Mouse (Mus musculus) stomach, postnatal 0 days (tissue): ENCODE measurements around the gene Myh7.
A peak's percentile ranks its signal among the peaks of the same experiment; 100 is the strongest.
"Not testable (repeated sequence)": the region's sequence is repeated elsewhere in the genome, so short reads cannot be mapped to it uniquely, and the experiment has no call there.

Experiments used
- CTCF ChIP-seq: IDR thresholded peaks from 2 replicates; pipeline ENCODE4 v1.5.1; 2016; ENCODE audit warnings: antibody characterized with exemption, low read depth, mild to moderate bottlenecking, moderate library complexity
- EP300 ChIP-seq: optimal IDR thresholded peaks from 2 replicates; pipeline ENCODE3; 2016; ENCODE audit warnings: antibody characterized with exemption

DNA sequence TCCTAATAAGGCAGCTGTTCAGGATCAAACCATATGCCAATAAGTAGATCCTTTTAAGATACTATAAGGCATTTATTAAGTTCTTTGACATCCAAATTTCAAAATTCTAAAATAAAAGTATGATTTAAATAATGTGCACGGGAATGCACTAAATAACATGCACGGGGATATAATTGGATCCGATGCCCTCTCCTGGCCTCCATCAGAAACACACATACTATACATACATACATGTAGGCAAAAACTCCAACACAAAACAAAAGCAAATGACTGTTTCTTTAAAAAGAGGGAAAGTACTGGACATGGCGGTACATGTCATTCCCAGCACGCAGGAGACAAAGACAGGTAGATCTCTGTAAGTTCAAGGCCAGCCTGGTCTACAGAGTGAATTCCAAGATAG is 5.4 kb upstream of the Myh7 start:
- not testable (repeated sequence) for TF ChIP-seq EP300
- TF ChIP-seq CTCF = peak; percentile 45
